ENCODE assay signal across 24 mouse cellular contexts in the genomic region with DNA sequence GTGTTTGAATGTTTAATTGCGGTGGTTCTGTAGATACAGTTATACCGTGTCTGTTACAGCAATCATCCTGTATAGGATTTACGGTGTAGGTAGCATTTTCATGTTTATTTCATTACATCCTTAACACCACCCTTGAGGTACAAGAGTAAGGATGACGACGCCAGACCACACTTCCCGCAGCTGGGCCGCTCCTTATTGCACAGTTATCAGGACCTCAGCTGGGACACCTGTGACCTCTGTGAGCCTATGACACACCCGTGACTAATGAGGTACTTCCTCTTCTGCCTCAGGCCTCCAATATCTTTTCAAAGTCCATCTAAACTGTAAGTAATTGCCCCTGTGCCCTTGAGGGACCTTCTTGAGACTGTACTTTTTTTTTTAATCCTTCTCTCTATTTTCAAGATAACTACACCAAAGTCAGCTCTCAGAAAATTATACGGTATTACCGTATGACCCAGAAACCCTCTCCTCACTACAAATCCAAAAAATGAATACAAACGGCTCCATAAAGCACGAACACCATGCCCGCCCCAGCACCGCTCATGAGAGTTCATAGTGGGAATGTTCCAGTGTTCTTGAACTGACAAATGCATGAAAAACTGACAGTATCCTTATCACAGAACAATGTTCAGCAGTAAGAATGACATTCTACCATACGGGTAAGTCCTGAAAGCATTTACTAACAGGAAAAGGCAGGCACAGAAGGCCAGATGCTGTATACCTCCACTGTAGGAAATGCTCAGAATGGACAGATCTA. TPM values are rescaled to one million over a fixed set of nuclear protein-coding genes. Genes with fewer than 3 reads are reported as not detected.
DNase-seq lines count a peak whose midpoint lies in the region; ATAC-seq and TF ChIP-seq lines count a peak whose summit lies in the region.
"Had no signal": no experiment of that assay in that cellular context is flagged by ENCODE, and none has a peak within 500 bp of the region (broad histone marks: within the 10 kb centered on the region; RNA-seq: fewer than 3 reads in every experiment).

No protein-coding gene starts in this region.

- no peak for TF ChIP-seq CTCF in intestine, postnatal 0 days (IDR thresholded peaks at IDR 0.05; ENCODE audit: low read depth)

- 0 out of 2 replicates have a peak, but pooled peaks have one; percentile 32 for ATAC-seq in neural tube, embryonic 13.5 days (ENCODE audit: low read depth)
- ATAC-seq in neural tube, embryonic 15.5 days (ENCODE audit: low FRiP score) = no peak
- peak; percentile 98 for ATAC-seq in intestine, postnatal 0 days
- ATAC-seq in kidney, embryonic 16.5 days (ENCODE audit: low FRiP score, low TSS enrichment) = no peak
- no peak for ATAC-seq in hindbrain, embryonic 11.5 days (ENCODE audit: low FRiP score)
- ATAC-seq: forebrain, postnatal 0 days had no signal

- H3K9me3 ChIP-seq in neural tube, embryonic 13.5 days = no peaks in the 10 kb centered on the region
- no peaks in the 10 kb centered on the region for H3K9me3 ChIP-seq in neural tube, embryonic 15.5 days (replicated peaks)
- no peaks in the 10 kb centered on the region for H3K9me3 ChIP-seq in intestine, postnatal 0 days (ENCODE audit: control insufficient read depth)
- no peaks in the 10 kb centered on the region for H3K9me3 ChIP-seq in midbrain, embryonic 10.5 days (replicated peaks)
- H3K9me3 ChIP-seq in kidney, embryonic 16.5 days (ENCODE audit: low read length) = no peaks in the 10 kb centered on the region
- H3K9me3 ChIP-seq in hindbrain, embryonic 11.5 days (ENCODE audit: control insufficient read depth, low read length) = no peaks in the 10 kb centered on the region
- H3K9me3 ChIP-seq: embryonic facial prominence, embryonic 13.5 days; heart, embryonic 12.5 days; hindbrain, embryonic 10.5 days; neural tube, embryonic 12.5 days had no signal

- no peak overlapping the region for H3K4me3 ChIP-seq in neural tube, embryonic 13.5 days
- no peak overlapping the region for H3K4me3 ChIP-seq in neural tube, embryonic 15.5 days (replicated peaks)
- no peak overlapping the region for H3K4me3 ChIP-seq in intestine, postnatal 0 days (ENCODE audit: low read depth, low read length)
- H3K4me3 ChIP-seq in midbrain, embryonic 10.5 days = no peak overlapping the region
- no peak overlapping the region for H3K4me3 ChIP-seq in kidney, embryonic 16.5 days (ENCODE audit: low read length)
- H3K4me3 ChIP-seq in hindbrain, embryonic 11.5 days (ENCODE audit: low read depth, low read length) = no peak overlapping the region
- H3K4me3 ChIP-seq: embryonic facial prominence, embryonic 13.5 days; heart, embryonic 12.5 days; hindbrain, embryonic 10.5 days; left cerebral cortex, adult 2 months; neural tube, embryonic 12.5 days had no signal

- H3K4me1 ChIP-seq in neural tube, embryonic 13.5 days (replicated peaks) = peaks cover 14% of the 10 kb centered on the region; the same call in 1 of the 2 replicates
- no peaks in the 10 kb centered on the region; the same call in 1 of the 2 replicates for H3K4me1 ChIP-seq in neural tube, embryonic 15.5 days
- no peaks in the 10 kb centered on the region for H3K4me1 ChIP-seq in intestine, postnatal 0 days (replicated peaks; ENCODE audit: control insufficient read depth, insufficient read depth, low read length)
- H3K4me1 ChIP-seq in midbrain, embryonic 10.5 days = no peaks in the 10 kb centered on the region; the same call in 1 of the 2 replicates
- H3K4me1 ChIP-seq in kidney, embryonic 16.5 days (ENCODE audit: insufficient read depth, low read length) = no peaks in the 10 kb centered on the region
- H3K4me1 ChIP-seq in hindbrain, embryonic 11.5 days (replicated peaks; ENCODE audit: control insufficient read depth, insufficient read depth, low read length) = no peaks in the 10 kb centered on the region
- H3K4me1 ChIP-seq: embryonic facial prominence, embryonic 13.5 days; neural tube, embryonic 12.5 days had no signal

- no peaks in the 10 kb centered on the region for H3K27me3 ChIP-seq in neural tube, embryonic 13.5 days
- H3K27me3 ChIP-seq in neural tube, embryonic 15.5 days (replicated peaks) = no peaks in the 10 kb centered on the region
- no peaks in the 10 kb centered on the region for H3K27me3 ChIP-seq in intestine, postnatal 0 days (replicated peaks; ENCODE audit: control insufficient read depth, insufficient read depth, low read length)
- peaks cover 3% of the 10 kb centered on the region; the same call in 1 of the 2 replicates for H3K27me3 ChIP-seq in midbrain, embryonic 10.5 days (ENCODE audit: low read depth, poor library complexity, severe bottlenecking)
- H3K27me3 ChIP-seq in kidney, embryonic 16.5 days (ENCODE audit: insufficient read depth, low read length) = no peaks in the 10 kb centered on the region
- H3K27me3 ChIP-seq in hindbrain, embryonic 11.5 days (ENCODE audit: control insufficient read depth, insufficient read depth, low read length) = no peaks in the 10 kb centered on the region
- H3K27me3 ChIP-seq: embryonic facial prominence, embryonic 13.5 days; heart, embryonic 12.5 days; neural tube, embryonic 12.5 days had no signal

- no peaks in the 10 kb centered on the region for H3K36me3 ChIP-seq in neural tube, embryonic 13.5 days
- H3K36me3 ChIP-seq in neural tube, embryonic 15.5 days = no peaks in the 10 kb centered on the region
- no peaks in the 10 kb centered on the region for H3K36me3 ChIP-seq in intestine, postnatal 0 days (ENCODE audit: control insufficient read depth, insufficient read depth)
- no peaks in the 10 kb centered on the region for H3K36me3 ChIP-seq in midbrain, embryonic 10.5 days
- H3K36me3 ChIP-seq in kidney, embryonic 16.5 days (ENCODE audit: insufficient read depth, low read length) = no peaks in the 10 kb centered on the region
- no peaks in the 10 kb centered on the region for H3K36me3 ChIP-seq in hindbrain, embryonic 11.5 days (ENCODE audit: control insufficient read depth, insufficient read depth, low read length)
- H3K36me3 ChIP-seq: embryonic facial prominence, embryonic 13.5 days; heart, embryonic 12.5 days; hindbrain, embryonic 10.5 days; neural tube, embryonic 12.5 days had no signal

- H3K4me2 ChIP-seq in neural tube, embryonic 13.5 days = no peak overlapping the region
- H3K4me2 ChIP-seq in neural tube, embryonic 15.5 days = no peak overlapping the region
- no peak overlapping the region for H3K4me2 ChIP-seq in intestine, postnatal 0 days (replicated peaks; ENCODE audit: low read depth)
- H3K4me2 ChIP-seq in kidney, embryonic 16.5 days (replicated peaks; ENCODE audit: low read depth, low read length) = no peak overlapping the region
- H3K4me2 ChIP-seq in hindbrain, embryonic 11.5 days (replicated peaks; ENCODE audit: low read depth, low read length) = no peak overlapping the region
- H3K4me2 ChIP-seq: embryonic facial prominence, embryonic 13.5 days; heart, embryonic 12.5 days; liver, embryonic 11.5 days; midbrain, embryonic 11.5 days; neural tube, embryonic 12.5 days had no signal

- DNase-seq in MEL-GATA-1-ER (ENCODE audit: extremely low read depth, low read depth) = peak; percentile 89
- DNase-seq in midbrain, embryonic 10.5 days (ENCODE audit: low spot score) = no peak
- DNase-seq in hindbrain, embryonic 11.5 days (ENCODE audit: low spot score) = no peak
- DNase-seq: cerebellum, adult 8-10 months; forebrain, postnatal 0 days; kidney, adult 8-10 months; kidney, postnatal 25 days; layer of hippocampus, adult 9-11 months; lung, adult 18-20 months; lung, postnatal 14 days; spleen, adult 18-20 months; thymus, adult 18-20 months; thymus, postnatal 4 days had no signal

- H3K27ac ChIP-seq in neural tube, embryonic 13.5 days (replicated peaks) = no peak overlapping the region
- H3K27ac ChIP-seq in neural tube, embryonic 15.5 days (replicated peaks) = no peak overlapping the region
- peak overlapping the region; percentile 57 for H3K27ac ChIP-seq in intestine, postnatal 0 days (ENCODE audit: low read depth, low read length)
- no peak overlapping the region for H3K27ac ChIP-seq in midbrain, embryonic 10.5 days (replicated peaks)
- H3K27ac ChIP-seq in kidney, embryonic 16.5 days (ENCODE audit: low read length) = no peak overlapping the region
- no peak overlapping the region for H3K27ac ChIP-seq in hindbrain, embryonic 11.5 days (ENCODE audit: low read depth, low read length)
- H3K27ac ChIP-seq: embryonic facial prominence, embryonic 13.5 days; hindbrain, embryonic 10.5 days; left cerebral cortex, adult 2 months; neural tube, embryonic 12.5 days had no signal

- WGBS in neural tube, embryonic 13.5 days = 75% methylated on average over 15 of the region's 15 CpGs
- 80% methylated on average over 15 of the region's 15 CpGs for WGBS in neural tube, embryonic 15.5 days
- 38% methylated on average over 15 of the region's 15 CpGs for WGBS in intestine, postnatal 0 days
- WGBS in midbrain, embryonic 10.5 days = 87% methylated on average over 15 of the region's 15 CpGs
- 69% methylated on average over 15 of the region's 15 CpGs for WGBS in kidney, embryonic 16.5 days
- WGBS in hindbrain, embryonic 11.5 days = 77% methylated on average over 15 of the region's 15 CpGs

- no peak overlapping the region for H3K9ac ChIP-seq in neural tube, embryonic 13.5 days
- H3K9ac ChIP-seq in neural tube, embryonic 15.5 days (replicated peaks) = no peak overlapping the region
- no peak overlapping the region for H3K9ac ChIP-seq in intestine, postnatal 0 days (ENCODE audit: low read depth, low read length)
- H3K9ac ChIP-seq in kidney, embryonic 16.5 days (replicated peaks; ENCODE audit: low read length) = no peak overlapping the region
- no peak overlapping the region for H3K9ac ChIP-seq in hindbrain, embryonic 11.5 days (ENCODE audit: low read depth, low read length)
- H3K9ac ChIP-seq: embryonic facial prominence, embryonic 13.5 days; forebrain, postnatal 0 days; heart, embryonic 12.5 days; neural tube, embryonic 12.5 days had no signal

RNA-seq across cellular contexts. Expression of gene Pde4dip, which starts 56.8 kb away (rescaled TPM):
- polyA plus RNA-seq in neural tube, embryonic 13.5 days (2015; fragmentation: Nextera tagmentation; extraction: Ambion mirVana) = 62.7 and 66.6 TPM in 2 replicates
- 55.2 and 62.6 TPM in 2 replicates for polyA plus RNA-seq in neural tube, embryonic 15.5 days (2015; fragmentation: Nextera tagmentation; extraction: Ambion mirVana)
- 10.0 and 12.4 TPM in 2 replicates for polyA plus RNA-seq in intestine, postnatal 0 days (2015; fragmentation: Nextera tagmentation; extraction: Ambion mirVana)
- polyA plus RNA-seq in midbrain, embryonic 10.5 days (2016; fragmentation: Nextera tagmentation; extraction: Ambion mirVana) = 18.5 and 22.8 TPM in 2 replicates
- 27.5 and 28.1 TPM in 2 replicates for polyA plus RNA-seq in kidney, embryonic 16.5 days (2015; fragmentation: Nextera tagmentation; extraction: Ambion mirVana)
- 27.5 and 35.5 TPM in 2 replicates for polyA plus RNA-seq in hindbrain, embryonic 11.5 days (2014; fragmentation: Nextera tagmentation; extraction: Ambion mirVana)

Comparison
In these comparisons a context has a peak if more than half of its experiments do, and no peak if none do; other contexts are left out.
1. ATAC-seq: peak in neural tube, embryonic 13.5 days (single experiment) and intestine, postnatal 0 days (single experiment); none in neural tube, embryonic 15.5 days (single experiment), kidney, embryonic 16.5 days (single experiment) and hindbrain, embryonic 11.5 days (single experiment).